Comparison of ENCODE assay signal across 18 mouse cellular contexts in genomic region chr11:100198666-100199065, GRCm38 (mm10). TPM values are rescaled to one million over a fixed set of nuclear protein-coding genes. Genes with fewer than 3 reads are reported as not detected.
DNase-seq lines count a peak whose midpoint lies in the region; TF ChIP-seq lines count a peak whose summit lies in the region.
"Had no signal": no experiment of that assay in that cellular context is flagged by ENCODE, and none has a peak within 500 bp of the region (broad histone marks: within the 10 kb centered on the region; RNA-seq: fewer than 3 reads in every experiment).

No protein-coding gene starts in this region.

- H3K4me1 ChIP-seq in heart, embryonic 10.5 days = no peaks in the 10 kb centered on the region
- H3K4me1 ChIP-seq: limb, embryonic 10.5 days; midbrain, embryonic 12.5 days had no signal

- TF ChIP-seq CTCF in layer of hippocampus, adult 2 months (conservative IDR thresholded peaks at IDR 0.05) = no peak

- H3K27ac ChIP-seq in layer of hippocampus, adult 2 months = no peak overlapping the region
- H3K27ac ChIP-seq in heart, embryonic 10.5 days = no peak overlapping the region
- H3K27ac ChIP-seq: limb, embryonic 10.5 days; midbrain, embryonic 12.5 days; neural tube, embryonic 13.5 days had no signal

- H3K27me3 ChIP-seq in heart, embryonic 10.5 days (ENCODE audit: insufficient read depth, poor library complexity, severe bottlenecking) = peaks cover 4% of the 10 kb centered on the region; the same call in 1 of the 2 replicates
- H3K27me3 ChIP-seq: midbrain, embryonic 12.5 days; neural tube, embryonic 13.5 days had no signal

- H3K36me3 ChIP-seq in heart, embryonic 10.5 days = no peaks in the 10 kb centered on the region
- H3K36me3 ChIP-seq: limb, embryonic 10.5 days; midbrain, embryonic 12.5 days; neural tube, embryonic 13.5 days had no signal

- 56% methylated on average over 4 of the region's 4 CpGs for WGBS in heart, embryonic 10.5 days

- peak; percentile 15 to 26 for DNase-seq in layer of hippocampus, adult 2 months (ENCODE audit: low spot score in 2 of 2)
- DNase-seq in layer of hippocampus, postnatal 25 days (ENCODE audit: extremely low spot score in 1 of 2, low spot score in 1 of 2) = no peak
- DNase-seq in 3134 (ENCODE audit: extremely low read depth, insufficient read length, low spot score) = peak; percentile 75
- peak; percentile 94 for DNase-seq in NIH3T3 (ENCODE audit: low read depth)
- peak; percentile 28 for DNase-seq in c-Kit-positive CD71-positive TER-119-positive erythroid progenitor cells, embryonic 14.5 days (ENCODE audit: low spot score)
- no peak for DNase-seq in heart, embryonic 10.5 days (ENCODE audit: low spot score)
- DNase-seq in embryo, embryonic 11 days = no peak
- DNase-seq in cerebellum, adult 9-10 months = no peak
- DNase-seq: kidney, adult 11 months; lung, embryonic 14.5 days had no signal

- H3K4me3 ChIP-seq in layer of hippocampus, adult 2 months = no peak overlapping the region
- H3K4me3 ChIP-seq in heart, embryonic 10.5 days = no peak overlapping the region
- H3K4me3 ChIP-seq: erythroblast, embryonic 14.5 days; limb, embryonic 10.5 days; midbrain, embryonic 12.5 days; neural tube, embryonic 13.5 days had no signal

- H3K9me3 ChIP-seq in heart, embryonic 10.5 days = no peaks in the 10 kb centered on the region
- H3K9me3 ChIP-seq: limb, embryonic 10.5 days; midbrain, embryonic 12.5 days; neural tube, embryonic 13.5 days had no signal

RNA-seq across cellular contexts. Expression of gene Krt9, which starts 5.6 kb away (rescaled TPM):
- total RNA-seq in layer of hippocampus, adult 2 months (2021) = 1 to 10 TPM; 3.6 to 3.7 TPM
- total RNA-seq in layer of hippocampus, postnatal 25 days (2021) = 1 to 10 TPM; 2.1 to 4.0 TPM
- not detected in 2 replicates for polyA plus RNA-seq in heart, embryonic 10.5 days (2016; fragmentation: Nextera tagmentation; extraction: Ambion mirVana)
- total RNA-seq: common myeloid progenitor, adult 5-6 weeks; hematopoietic stem cell, adult 5-6 weeks had no signal
- polyA plus RNA-seq: CD4-positive, CD25-positive, alpha-beta regulatory T cell, adult 4 months; erythroblast, embryonic 14.5 days; limb, embryonic 10.5 days; lung, embryonic 14.5 days; midbrain, embryonic 12.5 days; neural tube, embryonic 13.5 days; spleen, adult 2 months had no signal

RNA-seq across cellular contexts. Expression of gene Krt14, which starts 8.7 kb away (rescaled TPM):
- not detected for total RNA-seq in layer of hippocampus, adult 2 months (2021)
- not detected for total RNA-seq in layer of hippocampus, postnatal 25 days (2021)
- 0.70 and 1.5 TPM in 2 replicates for polyA plus RNA-seq in heart, embryonic 10.5 days (2016; fragmentation: Nextera tagmentation; extraction: Ambion mirVana)
- total RNA-seq: common myeloid progenitor, adult 5-6 weeks; hematopoietic stem cell, adult 5-6 weeks had no signal
- polyA plus RNA-seq: CD4-positive, CD25-positive, alpha-beta regulatory T cell, adult 4 months; lung, embryonic 14.5 days; spleen, adult 2 months had no signal

RNA-seq across cellular contexts. Expression of gene Krt16, which starts 50.0 kb away (rescaled TPM):
- not detected for total RNA-seq in layer of hippocampus, adult 2 months (2021)
- not detected for total RNA-seq in layer of hippocampus, postnatal 25 days (2021)
- polyA plus RNA-seq in heart, embryonic 10.5 days (2016; fragmentation: Nextera tagmentation; extraction: Ambion mirVana) = not detected in 2 replicates
- total RNA-seq: common myeloid progenitor, adult 5-6 weeks; hematopoietic stem cell, adult 5-6 weeks had no signal
- polyA plus RNA-seq: CD4-positive, CD25-positive, alpha-beta regulatory T cell, adult 4 months; erythroblast, embryonic 14.5 days; limb, embryonic 10.5 days; lung, embryonic 14.5 days; midbrain, embryonic 12.5 days; neural tube, embryonic 13.5 days; spleen, adult 2 months had no signal

RNA-seq across cellular contexts. Expression of gene Krt19, which starts 50.2 kb away (rescaled TPM):
- not detected for total RNA-seq in layer of hippocampus, adult 2 months (2021)
- under 1 TPM in 1 of 2 experiments, not detected in 1; 0.34 TPM for total RNA-seq in layer of hippocampus, postnatal 25 days (2021)
- 76.3 and 86.1 TPM in 2 replicates for polyA plus RNA-seq in heart, embryonic 10.5 days (2016; fragmentation: Nextera tagmentation; extraction: Ambion mirVana)
- total RNA-seq: common myeloid progenitor, adult 5-6 weeks; hematopoietic stem cell, adult 5-6 weeks had no signal
- polyA plus RNA-seq: CD4-positive, CD25-positive, alpha-beta regulatory T cell, adult 4 months; erythroblast, embryonic 14.5 days had no signal

Comparison
In these comparisons a context has a peak if more than half of its experiments do, and no peak if none do; other contexts are left out.
1. DNase-seq: peak in layer of hippocampus, adult 2 months (2 of 2), 3134 (single experiment), NIH3T3 (single experiment) and c-Kit-positive CD71-positive TER-119-positive erythroid progenitor cells, embryonic 14.5 days (single experiment); none in layer of hippocampus, postnatal 25 days (0 of 2), heart, embryonic 10.5 days (single experiment), embryo, embryonic 11 days (single experiment) and cerebellum, adult 9-10 months (single experiment).